Mouse (Mus musculus): ENCODE measurements at regions not wholly inside any gene's neighbourhood (a gene's known extent, or its start where the extent isn't known, plus 50 kb on each side); places are given as distances from the start of the nearest gene placed in this dataset.

DNA sequence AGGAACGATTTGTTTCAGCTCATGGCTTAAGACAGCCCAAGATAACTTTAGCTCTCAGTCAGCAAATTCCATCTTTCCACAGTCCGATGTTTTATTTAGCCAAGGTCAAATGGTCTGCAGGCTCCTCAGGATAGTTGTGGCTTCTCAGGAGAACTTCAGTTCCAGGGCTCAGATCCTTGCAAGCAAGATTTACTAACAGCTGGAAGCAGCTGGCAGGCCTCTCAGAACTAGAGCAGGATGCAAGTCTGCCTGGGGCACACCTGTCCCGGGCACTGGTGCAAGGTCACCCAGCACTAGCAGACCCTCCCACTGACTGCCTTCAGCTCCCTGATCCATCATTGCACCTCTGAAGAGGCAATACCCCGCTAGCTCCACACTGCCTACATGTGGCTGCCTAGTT, 227.8 kb downstream of the Prex1 start:
- H3K9me3 ChIP-seq (ENCODE audit: low read length) = no peaks in the 10 kb centered on the region
- WGBS = 87% methylated on average over 4 of the region's 4 CpGs
- DNase-seq = no peak
- no peaks in the 10 kb centered on the region for H3K27me3 ChIP-seq (ENCODE audit: insufficient read depth, low read length)
- H3K36me3 ChIP-seq (ENCODE audit: insufficient read depth) = no peaks in the 10 kb centered on the region
- no peak overlapping the region for H3K9ac ChIP-seq
- H3K27ac ChIP-seq (ENCODE audit: low read depth, low read length) = no peak overlapping the region
- no peak for ATAC-seq
- no peak overlapping the region for H3K4me3 ChIP-seq (ENCODE audit: low read depth, low read length)
- H3K4me2 ChIP-seq (ENCODE audit: low read depth) = no peak overlapping the region
- H3K4me1 ChIP-seq (ENCODE audit: insufficient read depth) = peaks cover 5% of the 10 kb centered on the region
- TF ChIP-seq CTCF (IDR thresholded peaks at IDR 0.05; ENCODE audit: low read depth) = peak; percentile 13; the same call in 1 of the 2 replicates

DNA sequence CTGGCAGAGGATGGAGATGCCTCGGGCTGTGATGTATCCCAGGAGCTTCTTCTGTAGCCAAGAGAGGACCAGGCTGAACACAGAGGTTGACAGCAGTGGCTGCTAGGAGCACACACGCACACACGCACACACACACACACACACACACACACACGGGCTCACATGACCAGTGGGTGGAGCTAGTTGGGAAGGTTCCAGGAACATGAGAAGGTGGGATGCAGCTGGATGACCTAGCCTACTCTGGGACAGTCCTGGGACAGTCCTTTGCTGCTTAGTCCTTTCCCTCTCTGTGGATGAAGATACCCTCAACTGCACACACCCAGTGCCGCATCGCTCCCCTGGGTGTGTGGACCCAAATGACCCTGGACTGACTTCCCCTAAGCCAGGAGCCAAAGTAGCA, 228.3 kb downstream of the Prex1 start:
- no peak overlapping the region for H3K4me2 ChIP-seq (ENCODE audit: low read depth)
- no peak overlapping the region for H3K9ac ChIP-seq
- H3K9me3 ChIP-seq (ENCODE audit: low read length) = no peaks in the 10 kb centered on the region
- no peaks in the 10 kb centered on the region for H3K36me3 ChIP-seq (ENCODE audit: insufficient read depth)
- H3K4me1 ChIP-seq (ENCODE audit: insufficient read depth) = peaks cover 5% of the 10 kb centered on the region
- 88% methylated on average over 6 of the region's 6 CpGs for WGBS
- no peaks in the 10 kb centered on the region for H3K27me3 ChIP-seq (ENCODE audit: insufficient read depth, low read length)
- H3K4me3 ChIP-seq (ENCODE audit: low read depth, low read length) = no peak overlapping the region
- no peak for DNase-seq
- no peak for ATAC-seq
- TF ChIP-seq CTCF (IDR thresholded peaks at IDR 0.05; ENCODE audit: low read depth) = no peak
- no peak overlapping the region for H3K27ac ChIP-seq (ENCODE audit: low read depth, low read length)

DNA sequence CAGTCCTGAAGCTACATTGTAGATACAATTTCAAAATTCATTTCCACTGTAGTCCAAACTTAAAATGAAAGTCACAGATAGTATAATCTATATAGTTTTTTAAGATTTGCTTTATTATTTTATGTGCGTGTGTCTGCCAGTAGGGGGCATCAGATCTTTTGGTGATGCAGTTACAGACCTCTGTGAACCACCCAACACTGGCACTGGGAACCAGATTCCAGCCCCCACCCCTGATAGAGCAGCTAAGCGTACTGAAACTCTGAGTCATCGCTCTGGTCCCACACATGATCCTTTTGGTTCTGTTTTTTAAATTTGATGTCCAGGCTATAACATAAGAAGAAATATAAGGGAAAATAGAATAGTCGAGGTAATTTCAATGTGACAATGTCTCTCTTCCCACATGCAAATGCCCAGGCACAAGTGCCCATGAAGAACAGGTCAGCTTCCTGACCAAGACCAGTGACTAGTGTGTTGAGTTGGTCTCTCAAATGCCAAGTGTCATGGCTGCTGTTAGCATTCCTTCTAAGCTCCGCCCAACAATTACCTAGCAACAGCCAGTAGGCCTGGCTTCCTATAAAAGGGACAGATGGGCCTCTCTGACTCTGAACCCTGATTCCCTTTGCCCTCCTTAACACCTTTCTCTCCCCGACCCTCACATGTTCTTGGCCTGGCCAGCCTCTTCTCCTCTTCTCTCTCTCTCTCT, 229.9 kb downstream of the Prex1 start:
- Histone ChIP-seq H3K27ac (ENCODE audit: low read depth, low read length) (no peak overlapping the region), H3K27me3 (ENCODE audit: insufficient read depth, low read length) (no peaks in the 10 kb centered on the region), H3K4me3 (ENCODE audit: low read depth, low read length) (no peak overlapping the region), H3K4me1 (ENCODE audit: insufficient read depth) (peaks cover 5% of the 10 kb centered on the region), H3K36me3 (ENCODE audit: insufficient read depth) (no peaks in the 10 kb centered on the region), H3K9ac (no peak overlapping the region), H3K9me3 (ENCODE audit: low read length) (no peaks in the 10 kb centered on the region), H3K4me2 (ENCODE audit: low read depth) (no peak overlapping the region)
- 88% methylated on average over 6 of the region's 6 CpGs for WGBS
- DNase-seq (no peak), ATAC-seq (no peak)
- TF ChIP-seq CTCF (IDR thresholded peaks at IDR 0.05; ENCODE audit: low read depth) = peak; percentile 27

DNA sequence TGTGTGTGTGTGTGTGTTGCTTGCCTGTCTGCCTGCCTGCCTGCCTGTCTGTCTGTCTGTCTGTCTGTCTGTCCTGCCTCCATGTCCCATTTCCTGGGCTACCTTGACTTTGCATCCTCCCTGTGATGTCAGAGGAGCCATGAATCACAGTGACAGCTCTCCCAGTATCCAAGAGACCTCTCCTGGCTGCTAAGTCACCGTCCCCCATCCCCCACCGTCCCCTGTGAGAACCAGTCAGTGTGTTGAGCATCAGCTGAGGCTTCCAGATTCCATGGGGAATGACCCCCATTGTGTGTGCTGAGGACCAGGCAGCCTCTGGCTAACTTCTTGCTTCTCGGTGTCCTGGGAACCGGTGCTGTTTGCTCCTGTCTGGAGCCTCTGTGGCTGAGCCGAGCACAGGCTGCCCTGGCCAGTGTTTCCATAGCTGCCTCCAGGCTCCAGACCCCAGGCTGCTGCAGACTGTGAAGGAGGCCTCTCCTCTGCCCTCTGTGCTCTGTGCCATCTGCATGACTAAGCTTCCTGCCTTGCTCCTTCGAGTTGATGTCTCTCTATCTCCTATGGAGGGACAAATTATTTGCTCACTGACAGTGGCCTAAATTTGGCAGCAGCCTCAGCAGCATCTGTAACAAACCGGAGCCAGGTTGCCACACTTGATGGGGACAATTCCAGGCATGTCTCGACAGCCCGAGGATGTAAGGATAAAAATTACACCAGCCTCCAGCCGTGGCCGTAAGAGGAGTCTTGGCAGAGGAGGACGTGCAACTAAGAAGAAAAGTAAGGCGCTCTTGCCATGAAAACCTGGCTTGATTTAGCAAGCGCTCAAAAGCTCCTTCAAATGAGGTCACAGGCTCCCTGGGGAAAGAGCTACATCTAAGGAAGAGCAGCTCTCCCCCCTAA, 230.7 kb downstream of the Prex1 start:
- DNase-seq (no peak), ATAC-seq (peak; percentile 47; the same call in 1 of the 2 replicates)
- Histone ChIP-seq H3K27me3 (ENCODE audit: insufficient read depth, low read length) (no peaks in the 10 kb centered on the region), H3K36me3 (ENCODE audit: insufficient read depth) (no peaks in the 10 kb centered on the region), H3K4me1 (ENCODE audit: insufficient read depth) (peaks cover 5% of the 10 kb centered on the region), H3K4me3 (ENCODE audit: low read depth, low read length) (no peak overlapping the region), H3K9ac (no peak overlapping the region), H3K4me2 (ENCODE audit: low read depth) (no peak overlapping the region), H3K27ac (ENCODE audit: low read depth, low read length) (peak overlapping the region; percentile 16; the same call in 1 of the 2 replicates), H3K9me3 (ENCODE audit: low read length) (no peaks in the 10 kb centered on the region)
- TF ChIP-seq CTCF (IDR thresholded peaks at IDR 0.05; ENCODE audit: low read depth) = no peak
- 35% methylated on average over 14 of the region's 14 CpGs for WGBS

DNA sequence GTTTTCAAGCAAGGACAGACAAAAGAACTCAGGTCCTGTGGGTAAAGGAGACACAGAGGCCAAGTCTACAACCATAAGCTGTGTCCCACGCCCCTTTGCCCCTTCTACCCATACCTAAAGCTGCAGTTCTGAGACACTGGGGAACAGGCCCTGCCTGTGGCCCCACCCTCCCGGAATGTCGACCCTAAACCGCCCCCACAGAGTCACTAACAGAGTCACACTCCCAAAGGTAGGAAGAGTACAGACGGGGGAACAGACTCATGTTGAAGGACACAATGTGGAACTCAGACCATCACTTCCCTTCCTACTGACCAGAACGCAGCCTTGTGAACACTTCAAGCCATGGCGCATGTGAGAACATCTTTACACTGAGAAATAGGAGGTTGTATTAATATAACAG, 231.9 kb downstream of the Prex1 start:
- TF ChIP-seq CTCF (IDR thresholded peaks at IDR 0.05; ENCODE audit: low read depth) = no peak
- Histone ChIP-seq H3K4me2 (ENCODE audit: low read depth) (no peak overlapping the region), H3K9ac (no peak overlapping the region), H3K27me3 (ENCODE audit: insufficient read depth, low read length) (no peaks in the 10 kb centered on the region), H3K4me3 (ENCODE audit: low read depth, low read length) (no peak overlapping the region), H3K27ac (ENCODE audit: low read depth, low read length) (no peak overlapping the region), H3K9me3 (ENCODE audit: low read length) (no peaks in the 10 kb centered on the region), H3K36me3 (ENCODE audit: insufficient read depth) (no peaks in the 10 kb centered on the region), H3K4me1 (ENCODE audit: insufficient read depth) (peaks cover 5% of the 10 kb centered on the region)
- DNase-seq = no peak
- ATAC-seq = no peak
- 91% methylated on average over 7 of the region's 7 CpGs for WGBS

DNA sequence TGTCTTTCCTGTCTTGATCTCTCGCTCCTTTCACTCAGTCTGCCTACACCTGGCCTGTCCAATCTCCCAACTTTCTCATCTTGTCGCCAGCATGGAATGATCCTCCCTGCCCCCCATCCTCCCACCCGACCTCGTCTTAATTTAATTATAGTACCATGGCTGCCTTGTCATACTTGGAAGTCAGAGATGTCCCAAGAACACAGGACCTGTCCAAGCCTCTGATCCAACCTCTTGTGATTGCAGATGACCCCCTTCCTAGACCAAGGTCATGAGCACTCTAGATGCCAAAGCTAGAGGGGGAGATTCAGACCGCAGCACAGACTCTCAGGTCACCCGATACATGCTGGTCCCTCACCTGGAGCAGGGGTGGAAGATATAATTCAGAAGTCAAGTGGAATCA, 232.3 kb downstream of the Prex1 start:
- WGBS = 93% methylated on average over 6 of the region's 6 CpGs
- no peak overlapping the region for H3K9ac ChIP-seq
- TF ChIP-seq CTCF (IDR thresholded peaks at IDR 0.05; ENCODE audit: low read depth) = no peak
- ATAC-seq (no peak), DNase-seq (no peak)
- H3K36me3 ChIP-seq (ENCODE audit: insufficient read depth) = no peaks in the 10 kb centered on the region
- H3K4me3 ChIP-seq (ENCODE audit: low read depth, low read length) = no peak overlapping the region
- no peak overlapping the region for H3K27ac ChIP-seq (ENCODE audit: low read depth, low read length)
- H3K27me3 ChIP-seq (ENCODE audit: insufficient read depth, low read length) = no peaks in the 10 kb centered on the region
- H3K4me2 ChIP-seq (ENCODE audit: low read depth) = no peak overlapping the region
- peaks cover 5% of the 10 kb centered on the region for H3K4me1 ChIP-seq (ENCODE audit: insufficient read depth)
- H3K9me3 ChIP-seq (ENCODE audit: low read length) = no peaks in the 10 kb centered on the region

DNA sequence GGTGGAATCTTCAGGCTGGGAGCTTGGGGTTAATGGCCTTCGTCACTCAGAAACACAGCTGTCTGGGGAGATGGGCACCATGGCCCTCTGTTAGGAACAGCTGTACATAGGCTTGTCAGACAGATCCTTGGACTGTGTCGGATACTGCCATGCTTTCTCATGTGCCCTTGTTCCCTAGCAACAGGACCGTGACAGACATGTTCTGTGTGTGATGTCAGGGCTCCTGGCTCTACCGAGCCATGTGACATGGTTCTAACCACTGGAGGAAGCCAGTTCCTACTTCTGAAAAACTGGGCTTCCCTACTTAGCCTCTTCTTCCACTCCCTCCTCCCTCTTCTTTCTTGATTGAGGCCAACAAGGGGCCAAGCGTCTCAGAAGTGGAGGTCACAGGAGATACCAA, 232.7 kb downstream of the Prex1 start:
- TF ChIP-seq CTCF (IDR thresholded peaks at IDR 0.05; ENCODE audit: low read depth) = no peak
- peak; percentile 73 for ATAC-seq
- Histone ChIP-seq H3K9ac (no peak overlapping the region), H3K9me3 (ENCODE audit: low read length) (no peaks in the 10 kb centered on the region), H3K4me2 (ENCODE audit: low read depth) (no peak overlapping the region), H3K27ac (ENCODE audit: low read depth, low read length) (no peak overlapping the region), H3K36me3 (ENCODE audit: insufficient read depth) (no peaks in the 10 kb centered on the region), H3K4me1 (ENCODE audit: insufficient read depth) (peaks cover 5% of the 10 kb centered on the region), H3K27me3 (ENCODE audit: insufficient read depth, low read length) (no peaks in the 10 kb centered on the region), H3K4me3 (ENCODE audit: low read depth, low read length) (no peak overlapping the region)
- DNase-seq = no peak
- 75% methylated on average over 5 of the region's 5 CpGs for WGBS

Data from forebrain, postnatal 0 days (tissue).